Mouse (Mus musculus) layer of hippocampus, adult 9-10 months (tissue): ENCODE results near the gene Lrrc8a.

ENCODE experiments used
- DNase-seq: peaks from one replicate; pipeline ENCODE4 v3.0.0; 2022; ENCODE audit warnings: low spot score

The Lrrc8a gene

DNA sequence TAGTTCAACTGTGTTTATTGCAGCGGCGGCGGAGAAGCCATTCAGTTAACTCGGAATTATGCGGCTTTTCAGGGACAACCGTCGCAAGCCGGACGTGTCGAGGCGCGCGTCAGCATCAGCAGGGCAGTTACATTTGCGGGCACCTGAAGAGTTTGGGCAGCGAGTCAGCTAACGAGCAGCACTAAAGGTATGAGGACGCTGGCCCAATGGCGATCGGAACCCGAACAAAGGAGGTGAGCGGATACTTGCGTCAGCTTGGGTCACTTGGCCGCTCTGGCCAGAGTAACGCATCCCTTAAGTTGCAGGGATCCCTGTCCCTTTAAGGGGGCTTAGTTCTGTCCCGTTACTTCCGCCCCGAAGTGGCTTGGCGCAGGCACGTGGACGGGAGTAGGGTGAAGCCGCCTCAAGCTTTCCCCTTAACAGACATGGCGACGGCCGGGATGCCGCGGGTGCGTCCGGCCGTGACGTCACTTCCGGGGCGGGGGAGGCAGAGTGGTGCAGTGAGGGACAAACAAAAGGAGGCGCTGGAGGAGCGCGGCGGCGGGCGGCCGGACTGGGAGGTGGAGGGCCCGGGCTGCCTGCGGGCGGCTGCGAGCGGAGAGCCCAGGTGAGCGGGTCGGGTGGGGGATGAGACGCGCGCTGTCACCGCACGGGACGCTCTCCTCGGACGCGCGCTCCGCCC lies at the start of gene Lrrc8a:
TSS of gene Lrrc8a (plus strand) at position 517 of the 682 bp plus-strand sequence.
- DNase-seq = peak; percentile 96

DNA sequence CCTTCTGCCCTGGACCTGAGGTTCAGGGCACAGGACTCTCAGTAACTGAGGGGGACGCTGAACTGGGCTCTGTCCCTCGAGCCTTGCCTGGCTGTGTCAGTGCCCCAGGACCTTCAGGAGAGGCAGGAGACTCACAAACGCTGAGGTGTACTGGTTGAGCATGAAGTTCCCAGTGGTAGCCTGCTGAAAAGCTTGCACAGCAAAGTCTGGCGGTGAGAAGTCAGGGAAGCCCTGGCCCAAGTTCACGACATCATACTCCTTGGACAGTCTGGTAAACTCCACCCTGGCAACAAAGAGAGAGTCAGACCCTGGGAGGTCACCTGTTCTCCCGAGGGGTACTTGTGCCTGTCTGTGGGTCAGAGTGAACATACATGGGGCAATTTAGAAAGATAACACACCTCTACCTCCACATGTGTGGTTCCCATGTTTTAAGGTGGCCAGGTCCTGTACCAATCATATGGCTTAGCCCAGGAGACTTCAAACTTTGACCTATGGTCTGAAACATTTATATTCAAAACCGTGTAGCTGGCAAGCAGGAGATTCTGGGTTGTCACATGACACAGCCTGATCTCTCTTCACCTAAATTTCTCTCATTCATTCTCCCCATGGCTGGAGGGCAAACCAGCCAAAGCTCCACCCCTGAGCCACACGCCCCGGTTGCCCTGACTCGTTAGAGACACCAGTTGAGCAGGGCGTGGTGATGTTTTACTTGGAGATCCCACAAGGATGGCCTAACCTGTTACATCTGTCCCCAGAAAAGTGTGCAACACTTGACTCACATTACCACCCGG lies 45.5 kb upstream of the Lrrc8a start:
- DNase-seq = no peak

DNA sequence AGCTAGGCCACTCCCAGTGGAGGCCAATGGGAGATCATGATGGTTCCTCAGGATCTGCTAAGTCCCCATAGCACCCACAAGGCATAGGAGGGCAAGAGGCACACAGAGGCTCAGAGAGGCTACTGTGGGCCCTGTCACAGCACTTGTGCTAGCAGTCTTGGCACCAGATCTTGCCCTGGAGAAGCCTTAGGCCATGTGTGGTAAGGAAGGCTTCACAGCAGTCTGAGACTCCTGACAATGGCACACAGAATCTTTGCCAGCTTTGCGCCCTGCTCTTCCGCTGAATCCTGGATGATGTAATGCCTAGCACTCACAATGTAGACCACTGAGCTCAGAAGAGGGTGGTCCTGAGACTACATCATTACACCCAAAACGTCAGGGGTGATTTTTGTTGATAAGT lies 42.9 kb upstream of the Lrrc8a start:
- DNase-seq = no peak

DNA sequence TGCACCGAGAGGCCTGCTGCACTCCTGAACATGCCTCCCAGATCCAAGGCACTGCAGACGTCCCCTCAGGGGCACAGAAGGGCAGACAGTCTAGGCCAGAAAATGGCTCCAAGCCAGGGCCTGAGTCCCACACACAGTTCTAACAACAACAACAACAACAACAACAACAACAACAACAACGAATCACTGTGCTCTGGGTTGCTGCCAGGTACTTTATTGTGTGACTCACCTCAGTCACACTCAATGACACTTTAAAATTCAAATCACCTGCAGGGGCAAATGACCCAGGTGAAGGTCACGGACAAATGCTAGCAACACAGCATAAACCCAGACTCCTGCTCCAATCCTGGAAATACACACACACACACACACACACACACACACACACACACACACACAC lies 39.5 kb upstream of the Lrrc8a start:
- no peak for DNase-seq

DNA sequence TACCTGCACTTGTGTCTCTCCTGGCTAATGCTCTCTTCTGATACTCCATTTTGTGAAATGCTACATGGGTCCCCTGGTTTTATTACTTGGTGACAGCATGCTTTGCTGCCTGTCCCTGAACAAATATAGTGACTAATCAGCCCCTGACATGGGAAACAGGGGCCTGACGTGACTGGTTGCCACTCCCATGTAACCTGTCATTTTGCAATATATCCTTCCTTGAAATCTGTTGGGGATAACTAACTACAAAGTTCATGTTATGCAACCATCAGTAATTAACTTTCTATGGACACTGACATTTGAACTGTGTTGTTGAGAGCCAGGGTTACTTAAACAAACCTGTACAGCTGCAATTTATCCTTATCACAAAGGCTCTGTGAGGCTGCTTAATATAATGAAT lies 37.5 kb upstream of the Lrrc8a start:
- no peak for DNase-seq

DNA sequence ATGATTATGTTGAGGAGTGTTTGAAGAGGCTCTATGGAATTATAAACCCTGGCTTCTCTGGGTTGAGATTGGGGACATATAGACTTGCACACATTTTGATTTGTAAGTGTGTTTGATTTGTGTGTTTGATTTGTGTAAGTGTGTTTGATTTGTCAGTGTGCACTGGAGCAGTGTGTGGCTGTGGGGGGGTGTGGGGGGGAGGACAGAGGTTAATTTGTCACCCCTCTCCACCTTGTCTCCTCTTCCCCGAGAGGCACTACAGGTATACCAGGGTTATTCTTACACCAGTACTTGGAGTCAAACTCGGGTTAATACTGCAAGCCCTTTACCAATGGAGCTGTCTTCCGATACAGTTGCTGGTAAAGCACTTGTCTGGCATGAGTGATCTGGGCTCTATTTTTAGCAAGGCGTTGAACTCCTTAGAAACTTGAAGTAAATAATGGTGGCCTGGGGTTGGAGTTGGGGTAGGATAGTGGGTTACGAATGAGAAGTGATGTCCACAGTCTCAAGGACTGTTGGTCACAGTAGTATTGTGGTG lies 37.1 kb upstream of the Lrrc8a start:
- no peak for DNase-seq

DNA sequence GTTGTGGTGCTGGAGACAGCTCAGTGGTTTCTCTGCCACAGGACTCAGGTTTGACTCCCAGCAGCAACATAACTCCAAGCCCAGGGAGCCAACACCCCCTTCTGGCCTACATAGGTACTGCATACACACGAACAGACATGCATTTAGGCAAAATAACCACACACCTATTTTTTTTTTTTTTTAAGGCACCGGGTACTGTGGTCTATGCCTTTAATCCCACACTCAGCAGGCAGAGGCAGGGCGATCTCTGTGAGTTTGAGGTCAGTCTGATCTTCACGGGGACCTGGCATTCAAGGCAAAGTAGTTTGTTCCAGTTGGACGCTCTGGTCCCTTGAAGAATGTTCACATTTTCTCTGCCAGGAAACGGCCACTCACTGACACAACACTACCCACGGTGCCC lies 34.1 kb upstream of the Lrrc8a start:
- no peak for DNase-seq

DNA sequence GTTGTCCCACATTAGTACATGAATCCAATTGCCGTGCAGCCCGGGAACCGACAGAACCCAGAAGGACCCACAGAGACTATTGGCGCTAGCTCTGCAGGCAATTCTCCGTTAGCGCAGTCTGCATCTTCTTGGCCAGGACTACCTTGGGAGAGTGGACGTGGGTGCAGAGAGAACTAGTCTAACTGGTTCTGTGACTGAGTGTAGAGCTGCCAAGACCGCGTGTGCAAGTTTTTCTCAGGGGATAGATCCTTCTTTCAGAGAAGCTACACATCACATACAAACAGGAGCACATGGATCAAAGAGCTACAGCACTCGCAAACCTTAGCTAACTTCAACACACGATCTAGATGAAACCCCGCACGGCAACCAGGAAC lies 32.3 kb upstream of the Lrrc8a start:
- DNase-seq = no peak

DNA sequence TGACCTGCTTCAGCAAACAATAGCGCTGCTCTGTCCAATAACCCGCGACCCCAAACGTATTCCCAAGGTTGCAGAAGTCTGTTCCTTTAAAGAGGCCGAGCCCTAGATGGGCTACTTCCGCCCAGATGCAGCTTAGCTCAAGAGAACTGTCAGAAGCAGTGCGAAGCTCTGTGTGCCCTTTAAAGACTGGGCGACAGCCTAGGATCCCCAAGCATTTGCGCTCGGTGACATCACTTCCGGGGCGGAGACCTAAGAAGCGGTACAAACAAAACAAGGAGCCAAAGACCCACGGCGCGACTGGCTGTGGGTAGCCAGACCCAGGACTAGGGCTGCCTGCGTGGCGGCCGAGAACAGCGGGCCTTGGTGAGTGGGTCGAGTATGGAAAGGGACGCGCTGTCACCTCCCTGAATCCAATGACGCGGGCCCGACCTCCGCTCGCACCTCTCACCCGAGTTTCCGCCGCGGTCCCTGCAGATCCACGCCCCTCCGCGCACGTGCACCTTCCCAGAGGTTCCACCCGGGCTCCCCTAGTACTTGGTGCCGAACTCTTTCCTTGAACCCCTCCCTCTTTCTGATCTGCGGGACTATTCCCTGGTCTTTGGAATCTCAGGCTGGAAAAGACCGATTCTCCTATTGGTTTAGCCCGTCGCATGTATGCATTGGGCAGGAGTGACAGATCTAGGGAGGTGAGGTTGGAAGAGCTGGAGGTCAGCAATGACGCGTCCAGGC lies 31.7 kb upstream of the Lrrc8a start, which contains the start of gene Kyat1:
TSS of gene Kyat1 (minus strand) at position 219 of the 729 bp plus-strand sequence.
- DNase-seq = peak; percentile 84

DNA sequence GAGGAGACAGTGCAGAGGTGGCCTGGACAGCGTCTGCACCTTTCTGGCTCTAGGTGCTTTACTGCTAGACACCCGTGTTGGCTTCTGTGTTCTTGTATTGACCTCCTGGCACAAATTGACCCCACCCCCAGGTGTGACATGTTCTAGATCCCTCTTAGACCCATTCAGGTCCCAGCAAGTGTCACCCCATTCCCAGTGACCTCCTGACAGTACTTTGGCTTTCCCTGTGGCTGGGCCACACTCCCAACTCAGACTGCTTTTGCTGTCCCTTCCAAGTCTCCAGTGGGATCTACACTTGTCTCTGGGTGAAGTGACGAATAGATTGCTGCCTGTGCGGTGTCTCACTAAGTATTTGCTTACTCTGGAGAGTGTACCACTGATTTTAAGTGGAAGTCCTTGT lies 30.1 kb upstream of the Lrrc8a start:
- DNase-seq = no peak

DNA sequence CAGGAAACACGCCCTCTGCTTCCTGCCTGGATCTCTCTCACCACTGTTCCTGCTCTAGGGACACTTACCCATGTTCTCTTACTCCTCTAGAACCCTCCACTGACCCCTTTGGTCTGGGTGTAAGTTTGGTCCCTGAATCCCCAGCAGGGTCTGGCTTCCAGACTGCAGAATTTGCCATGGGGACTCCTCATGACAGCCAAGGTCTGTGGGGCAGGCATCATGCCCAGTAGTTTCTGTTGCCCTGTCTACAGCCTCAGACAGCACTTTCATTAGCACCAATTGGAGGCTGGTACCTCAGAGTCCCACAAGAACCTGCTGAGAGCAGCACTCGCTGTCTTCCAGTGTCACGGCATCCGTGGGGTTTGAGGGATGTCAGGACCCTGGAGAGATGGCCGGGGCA lies 29.6 kb upstream of the Lrrc8a start:
- no peak for DNase-seq

DNA sequence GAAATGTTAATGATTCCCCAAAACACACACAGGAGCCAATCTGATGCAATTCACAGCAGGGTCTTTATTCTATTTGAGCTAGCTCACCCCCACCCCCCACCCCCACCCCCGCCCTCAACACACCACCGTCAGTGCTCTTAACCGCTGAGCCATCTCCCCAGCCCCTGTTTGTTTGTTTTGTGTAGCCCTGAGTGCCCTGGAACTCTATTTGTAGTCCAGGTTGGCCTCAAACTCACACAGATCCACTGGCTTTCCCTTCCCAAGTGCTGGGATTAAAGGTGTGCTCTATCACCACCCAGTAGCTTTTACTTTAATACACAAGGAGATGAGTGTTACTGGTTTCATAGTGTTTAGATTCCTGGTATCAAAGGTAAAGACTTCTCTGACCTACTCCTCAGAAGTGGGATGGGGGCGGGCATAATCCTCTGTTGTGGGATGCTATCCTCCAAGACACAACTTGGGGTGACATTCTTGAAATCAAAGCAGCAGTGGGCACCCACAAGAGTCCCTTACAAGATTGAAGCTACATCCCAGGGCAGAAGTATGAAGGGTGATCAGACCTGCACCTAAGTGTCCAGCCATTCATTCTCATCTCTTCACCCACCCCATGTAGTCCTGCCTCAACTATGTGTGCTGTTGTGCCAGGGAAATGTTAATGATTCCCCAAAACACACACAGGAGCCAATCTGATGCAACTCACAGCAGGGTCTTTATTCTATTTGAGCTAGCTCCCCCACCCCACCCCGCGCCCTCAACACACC lies 25.9 kb upstream of the Lrrc8a start:
- no peak for DNase-seq

DNA sequence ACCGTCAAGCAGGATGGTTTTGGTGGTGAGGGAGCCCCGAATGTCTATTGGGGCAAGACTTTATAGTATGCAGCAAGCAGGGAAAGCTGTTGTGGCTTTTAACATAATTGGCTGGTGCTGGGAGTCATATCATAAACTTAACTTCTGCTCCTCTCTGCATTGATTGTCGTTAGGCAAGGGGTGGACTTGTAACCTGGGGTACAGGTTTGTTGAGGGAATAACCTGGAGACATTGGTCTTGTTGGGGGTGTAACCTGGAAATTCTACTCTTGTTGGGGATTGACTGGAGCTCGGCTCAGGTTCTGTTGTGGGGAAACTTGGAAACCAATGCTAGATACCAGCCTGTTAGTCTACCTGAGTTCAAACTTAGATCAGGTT lies 25.4 kb upstream of the Lrrc8a start:
- DNase-seq = no peak

DNA sequence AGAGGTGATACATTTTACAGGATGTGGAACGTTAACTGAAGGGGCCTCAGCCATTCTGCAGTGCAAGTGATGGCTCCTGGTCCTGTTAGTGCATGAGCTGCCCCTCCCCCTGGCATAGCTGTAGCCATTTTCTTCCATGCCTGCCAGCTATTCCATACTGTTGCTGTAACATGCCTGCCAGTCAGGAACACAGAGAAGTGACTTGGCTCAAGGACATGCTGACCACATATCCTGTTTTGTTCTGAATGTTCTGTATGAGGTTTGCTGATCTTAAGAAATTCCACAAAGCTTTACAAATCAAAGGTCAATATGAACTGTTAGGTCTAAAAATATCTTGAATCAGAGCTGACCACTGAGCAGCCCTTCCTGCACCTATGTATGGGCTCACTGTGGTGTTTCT lies 24.6 kb upstream of the Lrrc8a start:
- no peak for DNase-seq

DNA sequence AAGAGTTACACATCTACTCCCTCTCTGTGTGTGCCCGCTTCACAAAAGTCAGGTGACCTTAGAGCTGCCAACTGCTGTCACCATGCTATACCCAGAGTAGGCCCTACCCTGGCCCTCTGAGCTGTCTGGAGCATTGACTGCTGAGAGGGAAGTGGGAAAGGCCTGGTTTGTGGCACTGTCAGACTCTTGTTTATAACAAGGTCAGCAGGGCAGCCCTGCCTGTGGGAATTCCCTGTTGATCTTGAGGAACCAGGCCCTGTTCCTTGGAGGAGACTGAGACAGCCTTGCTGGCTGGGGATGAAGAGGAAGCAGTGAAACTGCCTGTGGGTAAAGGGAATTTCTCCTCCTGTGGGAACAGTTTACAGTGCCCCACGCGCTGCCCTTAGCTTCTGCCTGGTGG lies 22.8 kb upstream of the Lrrc8a start:
- DNase-seq = no peak

DNA sequence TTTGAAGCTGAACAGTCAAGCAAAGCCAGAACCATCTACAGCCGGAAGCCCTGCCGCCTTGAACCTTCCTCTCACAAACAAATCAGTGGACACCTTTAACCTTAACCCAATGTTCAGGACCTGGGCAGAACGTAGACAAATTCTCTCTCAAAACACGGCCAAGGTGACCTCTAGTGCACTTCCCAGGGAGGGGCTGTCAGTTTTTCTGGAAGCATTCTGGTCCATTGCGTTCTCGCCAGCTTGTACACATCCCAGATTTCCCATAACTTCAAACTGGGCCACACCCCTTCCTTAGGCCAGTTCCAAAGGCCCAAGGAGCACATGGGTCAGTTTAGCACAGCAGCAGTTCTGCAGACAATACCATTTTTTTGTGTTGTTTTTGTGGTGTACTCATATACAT lies 22.0 kb upstream of the Lrrc8a start:
- DNase-seq = no peak

DNA sequence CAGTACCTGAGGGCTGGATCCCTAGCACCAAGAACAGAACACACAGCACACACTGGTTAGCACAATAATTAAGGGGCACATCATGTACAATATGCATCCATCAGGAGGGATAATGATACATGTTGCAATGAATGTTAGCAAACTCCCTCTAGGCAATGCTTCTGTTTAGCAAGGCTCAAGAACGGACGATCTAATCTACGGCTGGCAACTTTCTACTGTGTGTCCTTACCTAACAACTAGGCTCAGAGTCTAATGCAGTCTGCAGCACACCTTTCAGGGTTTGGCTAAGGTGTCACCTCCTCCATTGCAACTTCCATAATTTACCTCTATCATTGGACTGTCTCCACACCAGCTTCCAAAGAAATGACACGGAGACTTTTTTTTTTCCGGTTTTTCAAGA lies 21.2 kb upstream of the Lrrc8a start:
- DNase-seq = no peak

DNA sequence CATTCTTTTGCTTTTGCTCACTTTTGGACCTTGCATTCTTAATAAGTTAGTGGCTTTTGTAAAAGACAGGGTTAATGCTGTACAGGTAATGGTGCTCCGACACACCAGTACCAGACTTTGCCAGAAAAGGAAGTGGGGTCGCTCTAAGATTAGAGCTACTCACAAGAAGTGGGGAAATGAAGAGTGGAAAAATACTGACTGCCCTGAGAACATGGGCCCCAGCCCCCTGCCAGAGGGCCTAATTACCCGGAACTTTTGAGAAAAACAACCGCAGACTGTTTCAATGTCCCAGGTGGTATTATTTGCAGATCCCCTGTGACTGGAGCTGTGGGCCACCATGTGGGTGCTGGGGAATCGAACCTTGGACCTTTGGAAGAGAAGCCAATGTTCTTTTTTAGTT lies 1.9 kb upstream of the Lrrc8a start:
- no peak for DNase-seq

DNA sequence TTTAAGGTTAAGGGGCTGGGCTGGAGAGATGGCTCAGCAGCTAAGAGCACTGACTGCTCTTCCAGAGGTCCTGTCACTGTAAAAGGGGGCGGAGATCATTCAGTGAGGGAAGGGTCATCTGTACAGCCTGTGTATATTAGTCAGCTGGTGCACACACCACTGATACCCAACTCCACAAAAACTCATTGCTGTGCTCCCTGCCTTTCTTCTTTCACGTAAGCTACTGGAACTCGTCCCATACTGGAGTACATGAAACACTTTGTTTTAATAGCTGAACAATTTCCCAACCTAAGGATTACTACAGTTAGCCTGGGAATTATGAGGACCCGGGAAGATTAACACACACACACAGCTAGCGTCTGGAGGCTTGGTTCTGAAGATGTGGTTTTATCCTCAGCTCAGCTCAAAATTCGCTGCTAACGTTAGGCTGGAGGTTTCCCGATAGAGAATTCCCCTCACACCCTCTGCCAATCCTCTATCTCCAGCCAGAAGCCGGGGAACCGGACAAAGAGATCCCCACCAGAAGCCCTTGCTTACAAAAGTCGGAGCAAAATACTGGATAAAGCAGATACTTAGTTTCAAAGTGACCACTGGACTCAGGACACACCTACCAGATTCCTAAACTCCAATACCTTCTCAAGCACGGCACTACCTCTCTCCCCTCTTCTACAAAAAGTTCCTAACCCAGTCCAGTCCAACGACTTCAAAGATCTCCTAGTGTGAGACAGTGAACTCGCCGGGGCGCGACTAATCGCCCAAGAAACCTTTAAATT lies 903 bp upstream of the Lrrc8a start:
- no peak for DNase-seq

DNA sequence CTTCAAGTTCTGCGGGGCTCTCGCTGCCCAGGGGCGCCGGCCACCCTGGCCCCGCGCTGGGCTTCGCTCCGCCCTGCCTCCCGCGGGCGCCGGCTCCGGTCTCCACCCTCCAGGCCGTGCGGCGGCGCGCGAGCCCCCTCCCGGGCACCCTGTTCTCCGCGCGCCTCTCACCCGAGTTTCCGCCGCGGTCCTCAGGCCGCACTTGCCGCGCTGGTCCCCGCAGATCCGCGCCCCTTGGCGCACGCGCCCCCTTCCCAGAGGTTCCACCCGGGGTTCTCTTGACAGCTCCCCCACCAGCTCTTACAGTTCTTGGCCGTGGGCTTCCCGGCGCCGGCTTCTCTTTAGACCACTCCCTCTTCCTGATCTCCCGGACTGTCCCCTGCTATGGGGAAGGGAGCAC lies 366 bp downstream of the Lrrc8a start:
- DNase-seq = no peak

DNA sequence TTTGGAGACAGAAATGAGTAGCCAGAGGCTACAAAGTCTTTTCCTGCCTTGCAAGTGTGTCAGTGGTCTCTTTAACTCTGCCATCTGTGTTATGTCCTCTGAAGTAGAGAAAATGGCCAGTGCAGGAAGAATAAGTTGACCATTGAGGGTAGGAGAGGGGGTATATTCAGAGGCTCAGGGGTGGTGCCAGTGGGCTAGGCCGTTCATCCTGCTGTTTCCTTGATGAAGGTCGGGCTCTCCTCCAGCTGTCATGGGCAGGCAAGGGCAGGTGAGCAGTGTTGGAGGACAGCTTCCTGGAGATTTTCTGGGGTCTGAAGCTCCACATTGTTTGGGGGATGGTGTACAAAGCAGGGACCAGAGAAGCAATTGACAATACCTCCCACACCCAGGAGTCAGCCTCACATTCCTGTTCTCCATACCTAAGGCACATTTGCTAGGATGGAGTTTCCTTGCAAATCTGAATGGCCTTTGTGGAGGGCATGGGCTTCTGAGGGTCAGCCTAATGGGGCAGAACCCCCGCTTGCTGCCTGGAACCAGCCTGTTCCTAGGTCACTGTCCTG lies 1.5 kb downstream of the Lrrc8a start:
- no peak for DNase-seq
